Mouse (Mus musculus) MEL-GATA-1-ER (cell line): ENCODE results near the gene Siglecg.
"Not testable (repeated sequence)": the region's sequence is repeated elsewhere in the genome, so short reads cannot be mapped to it uniquely, and the experiment has no call there.

Source experiments
- DNase-seq: peaks from one replicate; pipeline ENCODE4 v3.0.0-alpha.2; 2012; ENCODE audit warnings: low read depth; ENCODE audit errors: extremely low read depth

Gene Siglecg

DNA sequence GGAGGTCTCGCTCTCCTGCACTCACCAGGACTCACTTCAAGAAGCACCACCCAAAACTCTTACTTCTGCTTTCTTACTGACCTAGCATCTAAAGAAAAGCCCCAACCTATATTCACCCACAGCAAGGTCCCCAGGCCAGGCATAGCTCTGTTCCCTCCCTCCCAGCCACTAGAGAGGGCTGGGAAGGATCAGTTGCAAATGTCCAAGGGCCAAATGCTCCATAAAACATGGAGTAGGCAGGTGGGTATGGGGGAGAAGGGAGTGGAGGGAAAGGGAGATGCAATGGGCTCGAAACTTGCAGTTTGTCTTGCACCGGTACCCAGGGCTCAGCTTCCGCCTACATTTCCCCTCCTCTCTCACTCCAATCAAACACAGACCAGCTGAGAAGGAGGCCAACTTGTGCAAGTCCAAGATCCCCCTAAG, at the start of gene Siglecg:
Gene Siglecg, plus strand, starts transcription at position 74 of the 423 bp plus-strand sequence.
- DNase-seq, result no peak

DNA sequence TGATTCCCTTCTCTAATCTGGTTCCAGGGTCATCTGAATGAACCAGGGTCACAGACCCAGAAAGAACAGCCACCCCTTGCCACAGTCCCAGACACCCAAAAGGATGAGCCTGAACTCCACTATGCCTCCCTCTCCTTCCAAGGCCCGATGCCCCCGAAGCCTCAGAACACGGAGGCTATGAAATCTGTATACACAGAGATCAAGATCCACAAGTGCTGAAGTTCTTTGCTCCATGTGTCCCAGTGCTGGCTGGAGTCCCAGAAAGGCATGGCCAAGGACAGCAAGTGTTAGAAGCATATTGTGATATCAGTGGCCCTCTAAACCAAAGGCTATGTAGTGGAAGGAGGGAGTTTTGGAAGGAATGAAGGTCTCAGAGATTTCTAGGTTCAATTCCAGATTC, 49.4 kb upstream of the Siglecg start:
- no peak for DNase-seq

DNA sequence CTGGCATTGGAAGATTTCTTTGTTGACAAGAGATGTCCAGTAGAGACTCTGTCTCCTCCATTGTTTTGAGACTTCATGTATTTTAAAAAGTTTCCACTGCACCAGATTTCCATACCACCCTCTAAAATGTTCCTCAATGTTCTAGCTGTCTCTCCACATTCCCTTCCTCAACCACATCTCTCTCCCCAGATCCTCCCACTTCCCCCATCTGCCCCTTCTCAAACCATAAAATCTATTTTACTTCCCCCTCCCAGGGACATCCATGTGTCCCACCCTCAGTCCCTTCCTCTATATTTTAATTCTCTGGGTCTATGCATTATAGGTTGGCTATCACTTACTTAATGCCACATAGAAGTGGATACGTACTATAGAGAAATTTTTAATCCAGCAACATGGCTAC, 46.6 kb upstream of the Siglecg start:
- no peak for DNase-seq

DNA sequence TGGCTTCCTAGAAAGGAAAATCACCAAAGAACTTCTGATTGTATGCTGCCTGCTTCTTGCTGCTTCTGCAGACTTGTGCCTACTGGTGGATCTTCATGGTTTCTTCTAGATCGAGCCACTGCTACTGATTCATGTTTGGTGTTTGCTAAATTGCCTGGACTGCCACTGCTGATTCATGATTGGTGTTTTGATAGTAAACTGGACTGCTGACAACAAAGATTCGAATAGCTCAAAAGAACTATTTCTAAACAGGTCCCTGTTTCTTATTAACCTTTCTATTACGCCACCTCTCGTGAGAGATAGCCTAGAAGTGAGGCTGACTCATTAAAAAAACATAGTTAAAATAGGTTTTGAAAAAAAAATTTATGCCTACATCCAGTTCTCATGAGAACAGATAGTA, 46.0 kb upstream of the Siglecg start:
- DNase-seq, result no peak

DNA sequence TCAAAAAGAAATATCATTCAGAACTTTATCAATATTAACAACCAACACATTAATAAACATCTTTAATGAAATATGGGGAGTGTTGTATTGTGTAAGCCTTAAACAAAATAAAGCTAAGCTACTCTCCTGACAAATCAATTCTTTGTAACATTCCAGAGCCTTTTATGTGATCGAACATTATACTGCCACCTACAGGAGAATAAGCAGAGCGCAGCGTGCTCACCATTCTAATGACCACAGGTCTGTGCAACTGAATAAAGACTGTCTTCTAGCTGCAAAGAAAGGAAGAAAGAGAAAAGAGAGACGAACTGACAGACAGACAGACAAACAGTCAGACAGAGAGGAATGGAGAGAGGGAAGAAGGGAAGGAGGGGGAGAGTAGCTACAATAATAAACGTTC, 29.8 kb upstream of the Siglecg start:
- DNase-seq, result peak; percentile 47

DNA sequence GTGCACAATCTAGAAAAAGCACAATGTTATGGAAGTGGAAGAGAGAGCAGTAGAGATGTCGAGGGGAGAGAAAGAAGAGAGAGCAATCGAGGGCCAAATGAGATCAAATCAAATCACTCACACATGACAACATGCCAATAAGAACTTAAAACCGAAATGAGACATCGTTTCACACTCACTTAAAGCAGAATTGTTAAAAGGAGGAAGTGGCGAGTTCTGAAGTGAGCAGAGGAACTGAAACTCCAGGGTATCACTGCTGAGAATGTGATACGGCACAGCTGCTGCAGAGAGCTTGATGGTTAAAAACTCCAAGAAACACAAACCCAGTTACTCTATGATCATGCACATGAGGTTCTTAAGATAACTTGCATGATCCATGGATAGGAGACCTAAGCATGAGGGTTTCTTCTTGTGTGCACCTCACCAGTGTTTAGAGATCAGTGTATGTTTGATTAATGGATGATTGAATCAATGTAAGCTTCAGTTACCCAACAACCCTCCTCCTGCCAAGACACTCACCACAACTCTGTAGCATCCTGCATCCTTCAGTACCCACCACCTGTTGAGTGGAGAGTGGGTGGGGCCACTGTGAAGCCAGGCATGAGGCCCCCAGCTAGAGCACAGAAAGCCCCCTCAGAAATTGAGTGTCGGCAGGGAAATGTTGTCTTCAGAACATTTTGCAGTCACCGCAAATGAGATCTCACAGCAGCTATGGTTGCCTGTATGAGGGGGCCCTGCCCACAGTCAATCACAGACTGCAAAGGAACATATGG, 15.5 kb upstream of the Siglecg start:
- DNase-seq, result peak; percentile 80

DNA sequence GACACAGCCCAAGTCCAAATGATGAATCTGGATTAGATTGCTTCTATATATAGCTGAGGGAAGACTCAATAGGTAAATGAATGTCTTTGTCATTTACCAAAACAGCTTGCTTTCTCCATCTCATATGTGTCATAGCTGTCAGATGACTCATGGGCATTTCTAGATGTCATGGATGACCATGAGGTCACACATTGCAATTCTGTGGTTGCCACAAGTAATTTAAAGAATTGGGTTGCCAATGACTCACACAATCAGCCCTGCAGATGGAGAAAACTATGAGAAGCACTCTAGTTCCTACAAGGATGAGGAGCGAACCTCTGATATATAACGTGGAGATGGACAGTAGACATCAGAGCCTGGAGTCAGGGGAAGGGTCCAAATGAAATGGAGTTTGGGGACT, 8.5 kb upstream of the Siglecg start:
- DNase-seq, result no peak

DNA sequence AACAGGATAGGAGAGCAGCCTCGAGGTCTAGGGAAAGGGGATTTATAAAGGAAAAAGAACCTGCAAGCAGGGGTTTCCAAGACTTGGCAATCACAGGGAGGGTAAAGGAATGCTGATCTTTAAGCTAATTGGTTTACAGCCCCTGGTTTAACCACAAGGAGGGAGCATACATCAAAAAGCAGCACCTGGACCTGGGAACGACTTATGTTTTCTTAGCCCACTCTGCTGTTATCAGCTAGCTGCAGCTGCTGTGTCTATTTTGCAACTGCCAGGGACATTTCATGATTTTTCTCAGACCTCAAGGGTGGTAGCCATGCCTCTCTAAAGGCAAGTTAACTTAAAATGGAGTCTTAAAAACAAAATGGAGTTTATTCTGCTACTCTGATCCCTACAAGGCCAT, 5.3 kb upstream of the Siglecg start:
- DNase-seq, result peak; percentile 17

DNA sequence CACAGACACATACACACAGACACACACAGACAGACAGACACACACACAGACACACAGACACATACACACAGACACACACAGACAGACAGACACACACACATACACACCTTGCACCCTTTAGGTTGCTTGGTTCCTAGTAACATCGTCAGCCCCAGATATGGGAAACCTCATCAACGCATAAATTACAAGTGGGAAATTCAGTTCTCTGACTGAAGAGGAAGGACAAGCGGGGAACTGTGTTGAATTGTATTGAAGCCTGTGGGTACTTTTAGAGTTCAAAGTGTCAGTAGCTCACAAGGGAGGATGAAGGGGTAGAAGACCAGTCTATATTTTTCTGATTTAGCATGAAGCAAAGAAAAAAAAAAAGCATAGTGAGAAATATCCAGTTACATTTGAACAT, 431 bp upstream of the Siglecg start:
- DNase-seq, result no peak

DNA sequence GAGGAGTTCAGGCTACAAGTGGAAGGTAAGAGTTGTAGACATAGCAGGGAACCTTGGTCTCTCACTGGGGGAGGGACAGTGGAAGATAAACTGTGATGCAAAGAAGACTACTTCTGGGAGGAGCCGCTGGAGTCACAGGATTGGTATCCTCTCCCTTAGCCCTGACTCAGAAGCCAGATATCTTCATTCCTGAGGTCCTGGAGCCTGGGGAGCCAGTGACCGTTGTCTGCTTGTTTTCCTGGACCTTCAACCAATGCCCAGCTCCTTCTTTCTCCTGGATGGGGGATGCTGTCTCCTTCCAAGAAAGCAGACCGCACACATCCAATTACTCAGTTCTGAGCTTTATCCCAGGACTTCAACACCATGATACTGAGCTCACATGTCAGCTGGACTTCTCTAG, 1.1 kb downstream of the Siglecg start:
- DNase-seq, result no peak

DNA sequence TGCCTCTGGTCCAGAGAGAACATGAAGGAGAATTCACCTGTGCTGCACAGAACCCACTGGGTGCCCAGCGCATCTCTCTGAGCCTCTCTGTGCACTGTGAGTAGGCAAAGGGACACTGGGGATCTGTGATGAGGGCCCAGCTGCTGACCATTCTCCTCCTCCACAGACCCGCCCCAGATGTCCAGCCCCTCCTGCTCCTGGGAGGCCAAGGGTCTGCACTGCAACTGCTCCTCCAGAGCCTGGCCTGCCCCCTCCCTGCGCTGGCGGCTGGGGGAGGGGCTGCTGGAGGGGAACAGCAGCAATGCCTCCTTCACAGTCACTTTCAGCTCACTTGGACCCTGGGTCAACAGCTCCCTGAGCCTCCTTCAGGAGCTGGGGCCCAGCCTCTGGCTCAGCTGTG, 3.7 kb downstream of the Siglecg start:
- not testable (repeated sequence) for DNase-seq

DNA sequence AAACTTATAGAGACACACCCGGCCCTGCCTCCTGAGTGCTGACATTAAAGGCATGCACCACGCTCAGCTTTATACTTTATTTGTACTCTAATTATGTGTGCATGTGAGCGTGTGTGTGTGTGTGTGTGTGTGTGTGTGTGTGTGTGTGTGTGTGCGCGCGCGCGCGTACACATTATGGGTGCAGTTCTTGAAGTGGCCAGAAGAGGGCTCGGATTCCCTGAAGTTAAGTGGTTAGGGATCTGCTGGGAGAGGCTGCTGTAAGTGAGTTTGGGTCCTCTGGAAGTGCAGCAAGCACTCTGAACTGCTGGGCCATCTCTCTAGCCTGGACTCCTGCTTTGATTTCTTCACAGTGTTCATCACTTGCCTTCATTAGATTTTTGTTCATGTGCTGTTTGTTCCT, 9.3 kb downstream of the Siglecg start:
- DNase-seq, result no peak

DNA sequence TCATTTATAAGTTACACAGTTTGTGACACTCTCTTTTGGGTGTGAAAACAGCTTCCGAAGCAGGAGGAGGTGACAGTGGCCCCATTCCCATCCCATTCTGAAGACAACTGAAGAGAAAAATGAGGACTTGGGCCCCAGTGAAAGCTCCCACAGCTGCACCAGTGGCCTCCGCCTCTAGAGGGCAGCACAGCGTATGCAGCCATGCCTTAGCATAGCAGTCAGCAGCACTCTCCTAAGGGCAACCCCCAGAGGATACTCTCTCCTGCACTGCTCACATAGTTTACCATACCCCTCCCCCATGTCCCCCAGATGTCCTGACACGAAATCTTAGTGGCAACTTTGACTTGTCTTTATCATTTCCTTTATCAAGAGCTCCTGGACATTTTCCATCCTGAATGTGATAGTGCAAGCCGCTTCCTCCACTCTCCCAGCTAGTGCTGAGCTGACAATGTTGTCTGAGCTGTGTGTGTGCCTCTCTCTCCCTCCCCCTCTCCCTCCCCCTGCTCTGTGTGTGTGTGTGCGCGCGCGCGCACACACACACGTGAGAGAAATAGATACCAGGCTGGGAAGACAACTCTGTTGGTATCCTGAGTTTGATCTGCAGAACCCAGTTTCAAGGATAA, 15.1 kb downstream of the Siglecg start:
- peak; percentile 44 for DNase-seq

DNA sequence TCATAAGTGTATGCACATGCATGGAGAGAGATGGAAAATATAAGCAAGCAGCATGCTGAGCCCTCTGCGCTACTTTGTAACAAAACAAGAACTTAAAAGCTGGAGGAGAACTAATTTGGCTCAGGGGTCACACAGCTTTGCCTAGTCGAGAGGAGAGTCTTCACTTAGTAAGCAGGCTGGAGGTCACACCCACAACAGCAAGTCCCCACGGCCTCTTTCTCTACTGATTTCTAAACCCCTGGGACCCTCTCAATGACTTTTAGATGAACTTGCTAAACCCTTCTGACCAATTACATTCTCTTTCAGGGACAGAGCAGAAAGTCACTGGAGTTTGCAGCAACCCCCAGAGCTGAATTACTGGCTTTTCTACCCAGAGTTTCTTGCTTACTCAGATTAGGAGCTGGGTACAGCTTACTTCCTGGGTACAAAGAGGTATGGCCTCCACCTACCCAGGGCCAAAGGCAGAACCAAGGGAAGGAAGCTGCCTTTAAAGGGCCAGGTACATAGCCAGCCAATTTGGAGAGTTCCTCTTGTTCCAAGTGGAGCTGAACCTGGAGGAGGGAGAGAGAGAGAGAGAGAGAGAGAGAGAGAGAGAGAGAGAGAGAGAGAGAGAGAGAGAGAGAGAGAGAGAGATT, 16.1 kb downstream of the Siglecg start:
- no peak for DNase-seq

DNA sequence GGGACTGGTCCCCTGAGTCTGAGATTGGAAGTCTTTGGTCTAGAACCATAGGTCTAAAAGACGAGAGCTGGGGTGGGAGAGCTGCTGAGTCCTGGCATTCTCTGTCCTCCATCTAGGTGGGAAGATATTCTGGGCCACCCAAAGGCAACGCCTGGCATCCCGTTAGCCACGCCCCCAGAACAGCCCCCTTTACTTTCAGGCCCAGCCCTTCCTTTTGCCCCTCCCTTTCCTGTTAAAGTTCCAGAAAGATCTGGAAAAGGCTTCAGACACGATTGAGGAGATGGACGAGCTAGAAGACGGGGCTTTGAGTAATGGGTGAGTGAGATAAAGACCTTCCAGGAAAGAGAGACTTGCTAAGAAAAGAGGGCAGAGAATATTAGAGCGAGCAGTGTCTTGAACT, 19.4 kb downstream of the Siglecg start, which contains the start of gene Lim2:
Gene Lim2, plus strand, starts transcription at position 265 of the 400 bp plus-strand sequence.
- no peak for DNase-seq

DNA sequence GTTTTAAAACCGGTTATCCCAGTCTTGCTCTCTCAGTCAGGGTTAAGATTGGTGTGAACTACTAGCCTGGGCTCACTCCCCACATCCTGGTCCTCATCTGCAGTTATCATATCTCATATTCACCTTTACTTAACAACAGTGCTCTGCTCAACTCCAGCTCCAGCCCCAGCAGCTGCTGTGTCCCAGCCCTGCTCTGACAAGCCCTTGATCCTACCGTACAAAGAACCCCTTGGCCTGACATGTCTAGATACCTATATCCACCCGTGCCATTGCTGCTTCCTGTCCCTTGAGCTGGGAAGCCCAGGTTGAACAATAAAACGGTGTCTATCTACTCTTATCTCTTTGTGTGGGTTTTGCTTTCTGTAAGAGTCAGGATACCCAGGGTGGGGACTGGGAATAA, 21.5 kb downstream of the Siglecg start:
- DNase-seq, result no peak

DNA sequence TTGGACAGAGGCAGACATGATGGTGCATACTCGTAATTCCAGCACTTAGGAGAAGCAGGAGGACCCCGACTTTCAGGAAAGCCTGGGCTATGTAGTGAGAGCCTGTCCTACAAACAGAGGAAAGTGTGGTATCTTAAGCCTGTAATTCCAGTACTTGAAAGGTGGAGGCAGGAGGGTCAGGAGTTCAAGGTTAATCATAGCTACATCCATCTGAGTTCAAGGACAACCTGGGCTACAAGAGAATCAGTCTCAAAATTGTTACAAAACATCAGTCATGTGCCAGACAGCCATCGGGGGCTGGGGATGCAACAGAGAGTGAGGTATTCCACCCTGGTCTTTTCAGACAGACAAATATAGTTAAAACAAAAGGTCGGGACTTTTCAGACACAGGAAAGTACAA, 24.9 kb downstream of the Siglecg start:
- DNase-seq, result no peak

DNA sequence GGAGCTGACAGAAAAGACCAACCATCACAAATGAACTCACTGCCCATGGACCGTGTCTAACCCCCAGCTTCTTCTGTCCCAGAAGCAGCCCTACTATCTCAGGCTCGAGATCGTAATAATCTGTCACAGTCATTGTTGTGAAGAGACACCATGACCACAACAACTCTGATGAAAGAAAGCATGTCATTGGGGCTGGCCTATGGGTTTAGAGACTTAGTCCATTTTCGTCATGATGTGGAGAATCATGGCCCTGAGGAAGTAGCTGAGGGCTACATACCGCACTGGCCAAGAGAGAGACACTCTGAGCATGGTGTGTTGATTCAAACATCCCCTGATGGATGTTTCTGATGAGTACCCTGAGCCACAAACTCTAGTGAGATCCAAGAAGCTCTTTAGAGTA, 26.7 kb downstream of the Siglecg start:
- no peak for DNase-seq

DNA sequence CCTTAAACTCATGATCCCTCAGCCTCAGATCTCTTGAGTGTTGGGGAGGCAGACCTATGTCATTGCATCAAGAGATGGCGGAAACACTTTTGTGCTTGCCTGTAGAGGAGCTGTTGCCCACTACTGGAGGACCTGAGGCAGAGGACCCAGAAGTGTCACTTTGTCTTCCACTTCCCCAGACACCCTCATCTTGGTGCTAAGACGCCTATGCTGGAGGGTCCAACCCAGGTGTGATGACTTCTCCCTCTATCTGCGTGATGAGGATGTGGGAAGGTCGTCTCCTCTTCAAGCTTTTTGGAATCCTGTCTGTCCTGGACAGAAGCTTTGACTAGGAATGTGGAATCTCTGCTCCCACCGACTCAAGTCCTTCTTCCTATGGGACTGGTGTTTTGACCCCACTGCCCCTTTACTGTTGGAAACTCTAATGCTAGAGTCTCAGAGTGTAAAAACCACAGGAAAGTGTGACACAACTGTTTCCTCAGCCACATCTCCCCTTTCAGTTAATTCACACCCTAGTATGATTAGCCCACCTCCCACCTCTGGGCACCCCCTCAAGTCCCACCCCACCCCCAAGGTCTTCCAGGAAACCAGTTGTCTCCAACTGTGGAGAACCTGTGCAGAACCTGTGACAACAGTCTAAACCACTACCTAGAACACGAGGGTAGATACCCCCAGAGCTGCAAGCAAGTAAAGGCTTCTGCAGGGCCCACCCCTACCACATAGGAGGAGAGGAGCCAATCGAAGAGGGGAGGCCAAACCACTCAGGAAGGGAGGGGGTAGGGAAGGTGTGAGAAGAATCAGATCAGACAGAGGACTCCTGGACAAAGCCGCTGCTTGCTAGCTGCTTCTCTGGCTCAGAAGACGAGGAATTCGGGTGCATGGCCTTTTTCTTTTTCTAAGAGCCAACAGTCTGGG, 28.6 kb downstream of the Siglecg start, which contains the start of gene Nkg7:
Gene Nkg7, plus strand, starts transcription at position 733 of the 915 bp plus-strand sequence.
- DNase-seq, result no peak

DNA sequence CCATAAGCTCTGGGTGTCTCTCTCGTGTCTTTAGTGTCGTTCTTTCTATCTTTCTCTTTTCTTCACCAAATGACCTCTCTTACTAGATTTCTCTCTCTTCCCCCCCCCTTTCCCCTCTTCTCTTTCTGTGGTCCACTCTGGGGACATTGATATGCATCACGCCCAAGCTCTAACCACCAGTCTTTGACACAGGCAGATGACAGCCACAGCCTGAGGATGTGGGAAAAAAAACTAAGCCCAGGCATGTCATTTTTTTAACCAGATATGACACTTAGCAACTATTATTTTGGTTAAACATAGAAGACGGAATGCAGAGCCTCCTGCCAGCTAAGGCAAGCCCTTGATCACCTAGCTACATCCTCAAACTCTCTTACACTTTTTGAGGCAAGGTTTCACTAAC, 30.6 kb downstream of the Siglecg start:
- DNase-seq, result no peak

DNA sequence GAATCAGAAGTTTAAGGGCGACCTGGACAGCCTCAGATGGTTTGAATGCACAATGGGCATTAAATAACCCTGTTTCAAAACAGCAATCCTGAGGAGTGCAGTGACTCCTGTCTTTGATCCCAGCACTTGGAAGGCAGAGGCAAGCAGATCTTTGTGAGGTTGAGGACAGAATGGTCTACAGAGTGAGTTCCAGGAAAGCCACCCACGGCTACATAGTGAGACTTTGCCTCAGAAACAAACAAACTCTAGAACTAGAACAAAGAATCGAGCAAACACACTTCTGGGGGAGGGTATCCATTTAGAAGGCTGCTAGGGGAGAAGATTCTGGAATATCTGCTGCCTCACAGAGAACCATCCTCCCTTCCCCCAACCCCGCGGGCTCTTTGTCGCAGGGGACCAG, 32.5 kb downstream of the Siglecg start, which contains the start of gene Cldnd2:
Gene Cldnd2, plus strand, starts transcription at position 301 of the 400 bp plus-strand sequence.
- DNase-seq, result no peak
